Mouse (Mus musculus): ENCODE results near the gene Ttc7b. TPM values are rescaled to one million over a fixed set of nuclear protein-coding genes. Genes with fewer than 3 reads are reported as not detected.
A peak's percentile ranks its signal among the peaks of the same experiment; 100 is the strongest.

Ttc7b gene
- polyA plus RNA-seq, 1 experiment from 2014 or later, result 6.5 TPM

DNA sequence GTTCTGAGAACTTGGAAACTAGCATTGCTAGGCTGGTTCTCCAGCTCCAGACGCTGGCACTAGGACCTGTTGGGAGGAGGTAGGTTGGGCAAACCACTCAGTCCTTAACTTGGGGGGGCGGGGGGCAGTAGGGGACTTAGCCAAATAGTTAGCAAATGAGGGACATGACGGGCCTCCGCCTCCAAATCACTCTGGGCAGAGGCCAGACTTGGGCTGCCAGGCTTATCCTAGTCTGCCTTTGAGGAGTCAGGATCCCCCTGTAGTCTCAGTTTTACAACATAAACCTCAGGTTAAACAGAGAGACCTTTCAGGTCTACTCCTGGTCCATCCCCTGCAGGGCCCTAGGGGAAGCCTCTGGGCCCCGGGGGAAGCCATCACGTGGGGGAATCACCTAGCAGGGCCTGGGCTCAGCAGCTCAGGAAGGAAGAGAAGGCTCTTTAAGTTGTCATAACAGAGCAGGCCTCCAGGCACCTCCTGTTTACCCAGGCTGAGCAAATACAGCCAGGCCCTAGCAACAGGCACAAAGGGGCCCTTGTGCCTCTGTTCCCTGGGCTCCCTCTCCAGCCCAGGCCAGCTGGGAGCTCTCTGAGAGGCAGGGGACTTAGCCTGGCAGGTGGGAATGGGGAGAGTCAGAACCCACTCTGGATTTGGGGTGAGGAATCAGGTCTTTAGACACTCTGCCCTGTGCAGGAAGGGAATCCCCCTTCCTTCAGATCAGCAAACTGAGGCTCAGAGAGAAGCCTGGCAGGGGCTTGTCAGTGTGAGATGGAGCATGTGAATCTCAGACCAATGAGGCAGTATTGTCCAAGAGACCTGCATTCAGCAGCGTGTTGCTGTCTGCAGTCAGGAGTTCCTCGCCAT is 238.4 kb downstream of the Ttc7b start:
- ATAC-seq (replicated peaks), result peak; percentile 79
- WGBS, result 39% methylated on average over 8 of the region's 8 CpGs
- Histone ChIP-seq H3K27ac (replicated peaks) (peak overlapping the region; percentile 74), H3K4me3 (no peak overlapping the region), H3K9me3 (no peaks in the 10 kb centered on the region), H3K4me1 (peaks cover 30% of the 10 kb centered on the region), H3K27me3 (no peaks in the 10 kb centered on the region), H3K9ac (replicated peaks) (no peak overlapping the region), H3K36me3 (no peaks in the 10 kb centered on the region), H3K4me2 (replicated peaks) (no peak overlapping the region)

DNA sequence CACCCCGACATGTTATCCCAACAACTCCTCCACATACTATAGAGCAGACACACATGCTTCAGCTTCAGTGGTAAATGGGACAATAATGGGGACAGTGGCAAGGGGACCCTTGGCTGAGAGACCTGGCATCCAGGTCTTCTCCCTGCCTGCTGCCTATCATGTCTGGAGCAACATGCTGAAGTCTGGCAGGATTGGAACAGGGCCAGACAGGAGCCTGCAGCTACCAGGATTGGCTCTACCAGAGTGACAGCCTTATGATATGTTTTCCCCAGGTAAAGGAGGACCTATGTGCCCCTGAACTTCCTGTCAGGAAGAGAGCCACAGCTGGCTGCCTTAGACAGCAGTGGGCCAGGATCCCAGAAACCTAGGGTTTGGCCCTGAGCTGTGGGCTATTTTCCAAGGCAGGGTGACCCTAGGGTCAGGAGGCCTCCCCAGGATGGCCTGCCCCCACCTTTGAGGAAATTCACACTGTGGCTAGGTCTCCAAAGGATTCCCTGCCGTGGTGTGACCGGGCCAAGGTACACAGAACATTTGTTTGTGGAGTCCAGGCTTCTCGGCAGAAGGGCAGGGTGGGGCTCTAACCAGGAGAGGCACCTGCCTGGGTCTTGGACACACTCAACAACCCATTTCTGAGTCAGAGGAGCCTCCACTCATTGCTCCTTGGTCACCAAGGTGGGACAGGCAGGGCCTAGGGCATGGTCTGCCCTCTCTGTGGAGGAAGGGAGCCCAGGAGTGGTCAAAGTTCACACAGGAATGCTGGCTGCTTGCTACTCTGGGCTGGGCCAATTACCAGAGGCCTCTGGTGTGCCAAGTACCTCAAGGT is 239.4 kb downstream of the Ttc7b start:
- Histone ChIP-seq H3K27ac (replicated peaks) (peak overlapping the region; percentile 74), H3K36me3 (no peaks in the 10 kb centered on the region)

DNA sequence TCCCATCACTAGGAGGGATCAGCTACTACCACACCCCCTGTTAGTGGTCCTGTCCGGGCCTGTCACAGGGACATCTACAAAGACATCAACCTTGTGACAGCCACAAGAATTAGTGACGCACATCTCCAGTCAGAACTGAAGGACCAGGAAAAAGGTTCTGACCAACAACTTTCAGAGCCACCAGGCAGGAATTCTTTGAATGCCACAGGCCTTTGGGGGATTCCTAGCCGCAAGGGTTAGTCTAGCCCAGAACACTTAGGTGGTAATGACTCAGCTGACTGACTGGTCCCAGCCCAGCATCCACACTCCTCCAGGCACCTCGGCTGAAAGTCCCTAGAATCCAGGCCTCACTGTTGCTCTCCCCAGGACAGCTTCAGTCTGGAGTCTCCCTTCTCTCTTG is 240.7 kb downstream of the Ttc7b start:
- no peaks in the 10 kb centered on the region for H3K27me3 ChIP-seq
- no peak overlapping the region for H3K4me3 ChIP-seq
- H3K9me3 ChIP-seq, result no peaks in the 10 kb centered on the region
- no peak overlapping the region for H3K4me2 ChIP-seq (replicated peaks)
- H3K36me3 ChIP-seq, result no peaks in the 10 kb centered on the region
- ATAC-seq (replicated peaks), result no peak
- H3K27ac ChIP-seq (replicated peaks), result no peak overlapping the region
- H3K4me1 ChIP-seq, result peaks cover 46% of the 10 kb centered on the region
- H3K9ac ChIP-seq (replicated peaks), result no peak overlapping the region
- WGBS, result 88% methylated on average over 4 of the region's 4 CpGs

More for the DNA sequence above, 239.4 kb downstream of the Ttc7b start:
- no peak overlapping the region for H3K9ac ChIP-seq (replicated peaks)
- H3K4me1 ChIP-seq, result peaks cover 41% of the 10 kb centered on the region
- 84% methylated on average over 4 of the region's 4 CpGs for WGBS
- H3K4me2 ChIP-seq (replicated peaks), result no peak overlapping the region
- no peaks in the 10 kb centered on the region for H3K9me3 ChIP-seq
- no peak for ATAC-seq (replicated peaks)
- no peaks in the 10 kb centered on the region for H3K27me3 ChIP-seq
- H3K4me3 ChIP-seq, result no peak overlapping the region

- no peaks in the 10 kb centered on the region for H3K36me3 ChIP-seq
- ATAC-seq (replicated peaks), result no peak
- peaks cover 46% of the 10 kb centered on the region for H3K4me1 ChIP-seq
- 42% methylated on average over 8 of the region's 8 CpGs for WGBS
- H3K27ac ChIP-seq (replicated peaks), result no peak overlapping the region
- no peaks in the 10 kb centered on the region for H3K9me3 ChIP-seq
- no peak overlapping the region for H3K9ac ChIP-seq (replicated peaks)
- H3K27me3 ChIP-seq, result no peaks in the 10 kb centered on the region
- no peak overlapping the region for H3K4me3 ChIP-seq
- no peak overlapping the region for H3K4me2 ChIP-seq (replicated peaks)
These were observed 242.3 kb downstream of the Ttc7b start for GRCm38 (mm10) chr12:100278358-100278757.

- Histone ChIP-seq H3K4me3 (no peak overlapping the region), H3K4me1 (peaks cover 45% of the 10 kb centered on the region), H3K36me3 (no peaks in the 10 kb centered on the region), H3K4me2 (replicated peaks) (no peak overlapping the region), H3K9me3 (no peaks in the 10 kb centered on the region), H3K27me3 (no peaks in the 10 kb centered on the region), H3K9ac (replicated peaks) (no peak overlapping the region), H3K27ac (replicated peaks) (no peak overlapping the region)
- no peak for ATAC-seq (replicated peaks)
- 69% methylated on average over 3 of the region's 3 CpGs for WGBS
These were observed 243.1 kb downstream of the Ttc7b start for GRCm38 (mm10) chr12:100277534-100277905.

- Histone ChIP-seq H3K36me3 (no peaks in the 10 kb centered on the region), H3K4me2 (replicated peaks) (no peak overlapping the region), H3K4me3 (no peak overlapping the region), H3K9me3 (no peaks in the 10 kb centered on the region), H3K27me3 (no peaks in the 10 kb centered on the region), H3K27ac (replicated peaks) (peak overlapping the region; percentile 53), H3K9ac (replicated peaks) (no peak overlapping the region), H3K4me1 (peaks cover 39% of the 10 kb centered on the region)
- WGBS, result 28% methylated on average over 20 of the region's 20 CpGs
- peak; percentile 17; the same call in 1 of the 2 replicates for ATAC-seq (replicated peaks)
These were observed 243.8 kb downstream of the Ttc7b start for GRCm38 (mm10) chr12:100276607-100277533.

DNA sequence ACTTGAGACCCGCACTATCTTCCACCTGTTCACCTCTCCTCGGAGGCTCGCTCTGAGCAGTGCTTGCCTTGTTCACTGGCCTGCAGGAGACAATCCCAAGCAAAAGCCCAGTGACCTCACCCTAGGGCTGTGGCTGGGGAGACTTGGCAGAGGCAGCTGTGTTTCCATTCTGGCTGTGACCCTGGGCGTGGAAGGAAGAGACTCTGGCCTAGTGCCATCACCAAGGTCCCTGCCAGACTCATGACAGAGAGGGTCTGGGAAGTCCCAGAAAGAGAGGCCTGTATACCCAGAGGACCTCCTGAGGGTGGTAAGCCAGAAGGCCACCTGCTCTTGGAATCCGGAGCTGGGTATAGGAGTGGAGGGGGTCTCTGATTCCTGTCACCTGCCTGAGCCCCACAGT is 244.8 kb downstream of the Ttc7b start:
- 0 out of 2 replicates have a peak, but pooled peaks have one; percentile 36 for ATAC-seq (replicated peaks)

DNA sequence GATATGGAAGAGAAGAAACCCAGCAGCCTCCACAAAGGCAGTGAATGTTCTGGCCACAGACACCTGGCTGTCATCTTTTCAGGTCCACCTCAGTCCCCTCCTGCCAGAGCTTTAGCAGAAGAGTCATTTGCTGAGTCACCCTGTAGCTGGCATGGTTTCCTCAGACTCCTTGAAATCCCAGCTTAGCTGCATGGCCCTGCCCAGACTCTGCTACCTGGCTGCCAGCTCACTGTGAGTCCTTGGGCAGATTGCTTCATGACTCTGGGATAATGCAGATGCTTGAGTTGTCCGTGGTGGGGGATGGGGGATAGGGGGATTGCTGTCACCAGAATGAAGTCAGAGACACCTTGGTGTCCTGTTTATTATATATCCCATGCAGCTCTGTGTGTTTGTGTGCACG is 247.6 kb downstream of the Ttc7b start:
- 86% methylated on average over 2 of the region's 2 CpGs for WGBS
- H3K27me3 ChIP-seq, result no peaks in the 10 kb centered on the region
- no peak for ATAC-seq (replicated peaks)

More for the DNA sequence above, 244.8 kb downstream of the Ttc7b start:
- no peaks in the 10 kb centered on the region for H3K36me3 ChIP-seq
- no peaks in the 10 kb centered on the region for H3K9me3 ChIP-seq
- 64% methylated on average over 5 of the region's 5 CpGs for WGBS
- no peak overlapping the region for H3K4me3 ChIP-seq
- H3K9ac ChIP-seq (replicated peaks), result no peak overlapping the region
- no peak overlapping the region for H3K4me2 ChIP-seq (replicated peaks)
- H3K27ac ChIP-seq (replicated peaks), result 0 out of 2 replicates have a peak overlapping the region, but pooled peaks have one; percentile 53
- peaks cover 29% of the 10 kb centered on the region for H3K4me1 ChIP-seq
- no peaks in the 10 kb centered on the region for H3K27me3 ChIP-seq

DNA sequence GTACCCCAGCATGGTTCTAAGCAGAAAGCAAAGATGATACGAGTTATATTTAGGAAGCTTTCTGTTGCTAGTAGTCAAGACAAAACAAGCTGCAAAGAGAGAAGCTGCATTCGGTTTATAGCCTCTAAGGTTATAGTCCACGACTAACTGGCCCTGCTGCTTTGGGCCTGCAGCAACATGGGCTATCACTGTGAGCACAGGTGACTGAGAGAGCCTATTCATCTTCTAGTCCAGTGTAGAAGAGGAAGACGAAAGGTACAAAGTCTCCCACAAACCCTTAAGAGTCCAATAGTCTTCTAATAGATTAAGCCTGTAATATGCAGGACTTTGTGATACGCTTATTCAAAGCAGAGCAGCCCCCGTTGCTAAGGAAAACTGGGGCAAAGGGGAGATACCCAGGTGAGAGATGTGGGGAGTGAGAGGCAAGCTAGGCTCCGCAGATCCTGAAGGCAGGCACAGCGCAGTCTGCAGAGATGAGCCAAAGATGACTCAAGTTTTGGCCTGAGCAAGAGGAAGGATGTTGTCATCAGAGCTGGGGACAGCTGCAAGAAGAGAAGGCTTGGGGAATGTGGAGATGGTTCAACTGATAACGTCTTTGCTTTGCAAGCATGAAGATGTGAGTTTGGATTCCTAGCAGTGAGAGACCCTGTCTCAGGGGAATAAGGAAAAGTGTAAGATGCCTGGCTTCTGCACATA is 250.5 kb downstream of the Ttc7b start:
- Histone ChIP-seq H3K27ac (replicated peaks) (no peak overlapping the region), H3K9ac (replicated peaks) (no peak overlapping the region), H3K4me1 (peaks cover 14% of the 10 kb centered on the region), H3K9me3 (no peaks in the 10 kb centered on the region), H3K4me3 (no peak overlapping the region), H3K36me3 (no peaks in the 10 kb centered on the region), H3K4me2 (replicated peaks) (no peak overlapping the region), H3K27me3 (no peaks in the 10 kb centered on the region)
- no peak for ATAC-seq (replicated peaks)
- 83% methylated on average over 9 of the region's 9 CpGs for WGBS

More for the DNA sequence above, 247.6 kb downstream of the Ttc7b start:
- H3K9ac ChIP-seq (replicated peaks), result no peak overlapping the region
- H3K4me2 ChIP-seq (replicated peaks), result no peak overlapping the region
- no peaks in the 10 kb centered on the region for H3K9me3 ChIP-seq
- H3K4me1 ChIP-seq, result peaks cover 23% of the 10 kb centered on the region
- no peaks in the 10 kb centered on the region for H3K36me3 ChIP-seq
- H3K4me3 ChIP-seq, result no peak overlapping the region
- no peak overlapping the region for H3K27ac ChIP-seq (replicated peaks)

GRCm38 (mm10) chr12:100268011-100268410 is 252.6 kb downstream of the Ttc7b start:
- Histone ChIP-seq H3K4me3 (no peak overlapping the region), H3K27ac (replicated peaks) (no peak overlapping the region), H3K36me3 (no peaks in the 10 kb centered on the region), H3K4me1 (peaks cover 17% of the 10 kb centered on the region), H3K9ac (replicated peaks) (no peak overlapping the region), H3K4me2 (replicated peaks) (no peak overlapping the region), H3K27me3 (no peaks in the 10 kb centered on the region), H3K9me3 (no peaks in the 10 kb centered on the region)
- ATAC-seq (replicated peaks), result no peak
- WGBS, result 26% methylated on average over 6 of the region's 6 CpGs
